Mouse (Mus musculus): Measurements from ENCODE around the gene Hes5. TPM values are rescaled to one million over a fixed set of nuclear protein-coding genes. Genes with fewer than 3 reads are reported as not detected.

Gene Hes5
- polyA plus RNA-seq, 1 experiment = 0.47 TPM

DNA sequence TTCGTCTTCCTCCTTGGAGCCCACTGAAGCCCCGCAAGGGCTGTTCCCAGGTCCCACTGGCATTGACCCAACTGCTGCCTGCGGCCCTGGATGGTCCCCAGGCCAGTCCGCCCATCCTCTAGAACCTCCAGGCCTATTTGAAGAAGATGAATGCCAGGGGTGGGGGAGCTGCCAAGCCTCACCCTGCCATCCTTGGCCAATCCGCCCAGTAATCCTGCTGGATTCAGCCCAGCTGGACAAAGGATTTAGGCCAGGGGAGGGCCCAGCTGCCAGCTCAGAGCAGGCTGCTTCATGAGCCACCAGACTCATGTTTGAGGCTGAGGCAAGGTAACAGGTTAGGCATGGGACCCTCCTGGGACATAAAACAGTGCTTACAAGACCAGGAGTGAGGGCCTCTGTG is 50.1 kb downstream of the Hes5 start:
- Histone ChIP-seq H3K4me1 (ENCODE audit: control insufficient read depth, insufficient read depth, insufficient read length, low read length) (no peaks in the 10 kb centered on the region; the same call in 1 of the 2 replicates), H3K27me3 (ENCODE audit: control insufficient read depth, insufficient read depth, low read length) (no peaks in the 10 kb centered on the region), H3K27ac (ENCODE audit: insufficient read depth, low read depth, low read length) (no peak overlapping the region), H3K36me3 (ENCODE audit: control insufficient read depth, insufficient read depth, low read length) (no peaks in the 10 kb centered on the region; the same call in 1 of the 2 replicates), H3K4me3 (ENCODE audit: low read depth, low read length) (no peak overlapping the region)
- 84% methylated on average over 5 of the region's 5 CpGs for WGBS
- TF ChIP-seq CTCF (IDR thresholded peaks at IDR 0.05; ENCODE audit: extremely low read depth, insufficient read length, insufficient replicate concordance, low read depth, low read length) (no peak), POLR2A (IDR thresholded peaks at IDR 0.05; ENCODE audit: low read depth, low read length) (no peak)

DNA sequence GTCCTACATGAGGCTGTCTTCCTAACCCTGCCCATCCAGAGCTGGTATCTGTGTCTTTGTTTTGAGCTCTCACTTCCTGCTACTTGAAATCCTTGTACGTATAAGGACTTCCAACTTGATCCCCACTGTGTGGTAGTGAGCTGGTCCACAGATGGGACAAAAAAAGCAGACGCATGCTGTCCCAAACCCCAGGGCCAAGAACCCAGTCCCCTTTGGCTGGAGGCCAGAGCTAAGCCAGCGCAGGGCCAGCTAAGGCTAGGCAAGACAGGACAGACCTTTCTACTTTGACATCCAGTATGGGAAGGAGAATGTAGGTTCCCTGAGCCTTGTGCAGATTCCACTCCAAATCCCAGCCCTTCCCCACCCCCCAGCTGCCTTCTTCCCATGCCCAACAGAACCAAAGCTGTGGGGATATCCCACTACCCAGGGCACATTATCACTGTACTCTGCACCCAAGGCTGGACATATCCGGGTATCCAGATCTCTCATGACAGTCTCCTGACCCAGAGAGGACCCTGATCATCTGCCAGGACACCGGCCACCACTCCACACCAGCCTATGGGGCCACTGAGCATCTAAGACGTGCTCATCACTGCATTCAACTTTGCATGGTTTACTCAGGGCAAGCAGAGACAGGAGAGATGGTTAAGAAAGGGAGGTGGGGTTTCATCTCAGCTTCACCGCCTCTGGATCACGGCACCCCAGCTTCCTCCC is 50.7 kb downstream of the Hes5 start:
- H3K27me3 ChIP-seq (ENCODE audit: control insufficient read depth, insufficient read depth, low read length) = no peaks in the 10 kb centered on the region
- no peak overlapping the region for H3K27ac ChIP-seq (ENCODE audit: insufficient read depth, low read depth, low read length)
- no peaks in the 10 kb centered on the region; the same call in 1 of the 2 replicates for H3K36me3 ChIP-seq (ENCODE audit: control insufficient read depth, insufficient read depth, low read length)
- TF ChIP-seq POLR2A (IDR thresholded peaks at IDR 0.05; ENCODE audit: low read depth, low read length) (no peak), CTCF (IDR thresholded peaks at IDR 0.05; ENCODE audit: extremely low read depth, insufficient read length, insufficient replicate concordance, low read depth, low read length) (no peak)
- 90% methylated on average over 8 of the region's 8 CpGs for WGBS
- no peaks in the 10 kb centered on the region; the same call in 1 of the 2 replicates for H3K4me1 ChIP-seq (ENCODE audit: control insufficient read depth, insufficient read depth, insufficient read length, low read length)
- H3K4me3 ChIP-seq (ENCODE audit: low read depth, low read length) = no peak overlapping the region

Other genes starting within 250 kb of the Hes5 start
- gene Ttc34, start 123.5 kb upstream of the Hes5 start, polyA plus RNA-seq (2012; rRNA removed) = 0.06 TPM in 1 of 2 replicates, not detected in the other
- gene Mmel1, start 91.3 kb upstream of the Hes5 start, polyA plus RNA-seq (2012; rRNA removed) = 0.06 and 0.10 TPM in 2 replicates
- gene Fam213b, start 61.8 kb upstream of the Hes5 start, polyA plus RNA-seq (2012; rRNA removed) = 78.7 and 197 TPM in 2 replicates
- gene Tnfrsf14, start 32.4 kb upstream of the Hes5 start, polyA plus RNA-seq (2012; rRNA removed) = 66.3 and 177 TPM in 2 replicates
- 28.1 and 36.1 TPM in 2 replicates for gene Pank4, start 3.2 kb downstream of the Hes5 start, polyA plus RNA-seq (2012; rRNA removed)
- gene Plch2, start 95.9 kb downstream of the Hes5 start, polyA plus RNA-seq (2012; rRNA removed) = 17.8 and 28.1 TPM in 2 replicates
- gene Pex10, start 106.1 kb downstream of the Hes5 start, polyA plus RNA-seq (2012; rRNA removed) = 7.8 and 15.2 TPM in 2 replicates
- gene Rer1, start 125.5 kb downstream of the Hes5 start, polyA plus RNA-seq (2012; rRNA removed) = 53.2 and 91.9 TPM in 2 replicates
- 1.7 and 3.1 TPM in 2 replicates for gene Morn1, start 125.7 kb downstream of the Hes5 start, polyA plus RNA-seq (2012; rRNA removed)

Measured in small intestine, adult 2 months (tissue).